Mouse (Mus musculus) erythroblast, embryonic 14.5 days (primary cell): ENCODE data around the gene Atf5. TPM values are rescaled to one million over a fixed set of nuclear protein-coding genes. Genes with fewer than 3 reads are reported as not detected.
A peak's percentile ranks its signal among the peaks of the same experiment; 100 is the strongest.

Source experiments
- H3K27me3 ChIP-seq: 2 replicates; pipeline ENCODE4 v1.6.1; 2012; ENCODE audit warnings: inconsistent platforms; ENCODE audit not compliant: control insufficient read depth
- H3K36me3 ChIP-seq: 2 replicates; pipeline ENCODE4 v1.6.1; 2012; ENCODE audit warnings: mild to moderate bottlenecking, inconsistent platforms; ENCODE audit not compliant: control insufficient read depth
- H3K4me1 ChIP-seq: 2 replicates; pipeline ENCODE4 v1.6.1; 2012; ENCODE audit warnings: inconsistent platforms; ENCODE audit not compliant: control insufficient read depth
- H3K4me3 ChIP-seq: replicated peaks from 2 replicates; pipeline ENCODE3; 2012; ENCODE audit warnings: moderate library complexity, mild to moderate bottlenecking, inconsistent platforms
- H3K9me3 ChIP-seq: 2 replicates; pipeline ENCODE4 v1.6.1; 2012; ENCODE audit warnings: low read length, inconsistent platforms, mixed read lengths; ENCODE audit not compliant: control insufficient read depth
- GATA1 ChIP-seq: IDR thresholded peaks from 2 replicates; pipeline ENCODE4 v1.6.1; 2012; ENCODE audit warnings: low read length, inconsistent platforms, mixed read lengths
- TAL1 ChIP-seq: IDR thresholded peaks from 3 replicates; pipeline ENCODE4 v1.6.1; 2012; ENCODE audit warnings: low read length, inconsistent platforms, mixed read lengths
- polyA plus RNA-seq: library from polyadenylated mRNA; stranded (reverse); fragments of >175 nt; gene quantifications from 2 replicates; pipeline ENCODE4 v1.2.3, GENCODE M21; 2012

Atf5 gene
- polyA plus RNA-seq, 1 experiment, result 9.7 TPM

GRCm38 (mm10) chr7:44826771-44827170, 10.3 kb upstream of the Atf5 start:
- Histone ChIP-seq H3K4me3 (no peak overlapping the region), H3K4me1 (peaks cover 34% of the 10 kb centered on the region), H3K9me3 (no peaks in the 10 kb centered on the region), H3K27me3 (no peaks in the 10 kb centered on the region), H3K36me3 (peaks cover 94% of the 10 kb centered on the region)
- no peak for TF ChIP-seq TAL1
- TF ChIP-seq GATA1, result no peak

- H3K27me3 ChIP-seq, result no peaks in the 10 kb centered on the region
- no peaks in the 10 kb centered on the region for H3K9me3 ChIP-seq
- peaks cover 92% of the 10 kb centered on the region for H3K36me3 ChIP-seq
- H3K4me3 ChIP-seq, result no peak overlapping the region
- H3K4me1 ChIP-seq, result peaks cover 49% of the 10 kb centered on the region
- no peak for TF ChIP-seq GATA1
- TF ChIP-seq TAL1, result no peak
Measured at GRCm38 (mm10) chr7:44824872-44825271, 8.4 kb upstream of the Atf5 start.

GRCm38 (mm10) chr7:44823409-44823808, 7.0 kb upstream of the Atf5 start:
- Histone ChIP-seq H3K4me3 (no peak overlapping the region), H3K36me3 (peaks cover 92% of the 10 kb centered on the region), H3K9me3 (no peaks in the 10 kb centered on the region), H3K4me1 (peaks cover 62% of the 10 kb centered on the region), H3K27me3 (no peaks in the 10 kb centered on the region)
- TF ChIP-seq TAL1 (no peak), GATA1 (no peak)

GRCm38 (mm10) chr7:44821666-44822448, 5.4 kb upstream of the Atf5 start:
- Histone ChIP-seq H3K4me3 (no peak overlapping the region), H3K36me3 (peaks cover 86% of the 10 kb centered on the region), H3K4me1 (peaks cover 78% of the 10 kb centered on the region), H3K9me3 (no peaks in the 10 kb centered on the region), H3K27me3 (no peaks in the 10 kb centered on the region)
- TF ChIP-seq TAL1 (no peak), GATA1 (no peak)

- Histone ChIP-seq H3K9me3 (no peaks in the 10 kb centered on the region), H3K27me3 (no peaks in the 10 kb centered on the region), H3K4me3 (no peak overlapping the region), H3K36me3 (peaks cover 74% of the 10 kb centered on the region), H3K4me1 (peaks cover 87% of the 10 kb centered on the region)
- TF ChIP-seq TAL1, result no peak
- no peak for TF ChIP-seq GATA1
Measured at GRCm38 (mm10) chr7:44820525-44820924, 4.1 kb upstream of the Atf5 start.

- no peak for TF ChIP-seq GATA1
- TF ChIP-seq TAL1, result no peak
- no peak overlapping the region for H3K4me3 ChIP-seq
- no peaks in the 10 kb centered on the region for H3K27me3 ChIP-seq
- H3K9me3 ChIP-seq, result no peaks in the 10 kb centered on the region
- H3K36me3 ChIP-seq, result peaks cover 69% of the 10 kb centered on the region
- H3K4me1 ChIP-seq, result peaks cover 88% of the 10 kb centered on the region
Measured at GRCm38 (mm10) chr7:44819863-44820262, 3.4 kb upstream of the Atf5 start.

- Histone ChIP-seq H3K36me3 (peaks cover 68% of the 10 kb centered on the region), H3K27me3 (no peaks in the 10 kb centered on the region), H3K9me3 (no peaks in the 10 kb centered on the region), H3K4me3 (peak overlapping the region; percentile 95), H3K4me1 (peaks cover 88% of the 10 kb centered on the region)
- TF ChIP-seq TAL1 (no peak), GATA1 (no peak)
Measured at GRCm38 (mm10) chr7:44819391-44819790, 2.9 kb upstream of the Atf5 start.

GRCm38 (mm10) chr7:44818751-44819235, 2.3 kb upstream of the Atf5 start:
- TF ChIP-seq TAL1 (no peak), GATA1 (no peak)
- Histone ChIP-seq H3K4me3 (peak overlapping the region; percentile 95), H3K36me3 (peaks cover 70% of the 10 kb centered on the region), H3K4me1 (peaks cover 87% of the 10 kb centered on the region), H3K27me3 (no peaks in the 10 kb centered on the region), H3K9me3 (no peaks in the 10 kb centered on the region)

- peaks cover 80% of the 10 kb centered on the region for H3K4me1 ChIP-seq
- peaks cover 68% of the 10 kb centered on the region for H3K36me3 ChIP-seq
- peak overlapping the region; percentile 95 for H3K4me3 ChIP-seq
- TF ChIP-seq GATA1 (0 out of 2 replicates have a peak, but pooled peaks have one; percentile 7), TAL1 (no peak)
- no peaks in the 10 kb centered on the region for H3K27me3 ChIP-seq
- no peaks in the 10 kb centered on the region for H3K9me3 ChIP-seq
Measured at GRCm38 (mm10) chr7:44818164-44818563, 1.7 kb upstream of the Atf5 start.

GRCm38 (mm10) chr7:44817441-44817840, 983 bp upstream of the Atf5 start:
- peaks cover 76% of the 10 kb centered on the region for H3K4me1 ChIP-seq

More at GRCm38 (mm10) chr7:44817441-44817840, 983 bp upstream of the Atf5 start:
- Histone ChIP-seq H3K27me3 (no peaks in the 10 kb centered on the region), H3K36me3 (peaks cover 68% of the 10 kb centered on the region), H3K9me3 (no peaks in the 10 kb centered on the region), H3K4me3 (peak overlapping the region; percentile 95)
- TF ChIP-seq TAL1 (no peak), GATA1 (no peak)
